Mouse (Mus musculus) embryonic facial prominence, embryonic 14.5 days (tissue): Measurements from ENCODE around the gene Otud1. TPM values are rescaled to one million over a fixed set of nuclear protein-coding genes. Genes with fewer than 3 reads are reported as not detected.
A peak's percentile ranks its signal among the peaks of the same experiment; 100 is the strongest.

Experiments
- ATAC-seq: fragments of 200-750 bp; cut with Nextera tagmentation; 2 replicates; pipeline ENCODE4 v1.8.0; 2017; ENCODE audit warnings: low read depth, moderate number of reproducible peaks, moderate TSS enrichment
- DNase-seq: peaks from one replicate; pipeline ENCODE4 v3.0.0-alpha.2; 2015; ENCODE audit warnings: low spot score
- H3K27ac ChIP-seq: fragments of 300-500 bp; sonication (generic); replicated peaks from 2 replicates; pipeline ENCODE4 v1.5.1; 2014; ENCODE audit warnings: low read depth, mild to moderate bottlenecking, low read length, moderate library complexity
- H3K27me3 ChIP-seq: fragments of 300-500 bp; sonication (generic); replicated peaks from 2 replicates; pipeline ENCODE4 v1.6.1; 2014; ENCODE audit warnings: low read length; ENCODE audit not compliant: control insufficient read depth, insufficient read depth
- H3K36me3 ChIP-seq: fragments of 300-500 bp; sonication (generic); 2 replicates; pipeline ENCODE4 v1.6.1; 2014; ENCODE audit warnings: low read length, mixed read lengths; ENCODE audit not compliant: control insufficient read depth, insufficient read depth
- H3K4me1 ChIP-seq: fragments of 300-500 bp; sonication (generic); 2 replicates; pipeline ENCODE4 v1.6.1; 2014; ENCODE audit warnings: antibody characterized with exemption, low read length; ENCODE audit not compliant: control insufficient read depth, insufficient read depth
- H3K4me2 ChIP-seq: fragments of 300-500 bp; sonication (generic); 2 replicates; pipeline ENCODE4 v1.6.1; 2014; ENCODE audit warnings: low read depth, mild to moderate bottlenecking, low read length, moderate library complexity, mixed read lengths
- H3K4me3 ChIP-seq: fragments of 300-500 bp; sonication (generic); 2 replicates; pipeline ENCODE4 v1.5.1; 2014; ENCODE audit warnings: low read depth, mild to moderate bottlenecking, low read length
- H3K9ac ChIP-seq: fragments of 300-500 bp; sonication (generic); 2 replicates; pipeline ENCODE4 v1.6.1; 2014; ENCODE audit warnings: low read depth, mild to moderate bottlenecking, low read length, moderate library complexity, mixed read lengths
- H3K9me3 ChIP-seq: fragments of 300-500 bp; sonication (generic); 2 replicates; pipeline ENCODE4 v1.6.1; 2016; ENCODE audit warnings: low read length; ENCODE audit not compliant: control insufficient read depth
- WGBS: fragments of 180-500 bp; shearing (Covaris S2); extraction: QIAGEN DNeasy Blood & Tissue Kit; methylation state at CpG from one replicate; pipeline ENCODE4 v1.1.7; 2014; 5-methylcytosine and 5-hydroxymethylcytosine counted together
- polyA plus RNA-seq: library from polyadenylated mRNA; unstranded; fragments of >200 nt; fragmentation: Nextera tagmentation; extraction: Ambion mirVana; gene quantifications from 2 replicates; pipeline ENCODE4 v1.2.1, GENCODE M21; 2014

Otud1 gene
- polyA plus RNA-seq, 1 experiment from 2014 or later, result 2.9 TPM

DNA sequence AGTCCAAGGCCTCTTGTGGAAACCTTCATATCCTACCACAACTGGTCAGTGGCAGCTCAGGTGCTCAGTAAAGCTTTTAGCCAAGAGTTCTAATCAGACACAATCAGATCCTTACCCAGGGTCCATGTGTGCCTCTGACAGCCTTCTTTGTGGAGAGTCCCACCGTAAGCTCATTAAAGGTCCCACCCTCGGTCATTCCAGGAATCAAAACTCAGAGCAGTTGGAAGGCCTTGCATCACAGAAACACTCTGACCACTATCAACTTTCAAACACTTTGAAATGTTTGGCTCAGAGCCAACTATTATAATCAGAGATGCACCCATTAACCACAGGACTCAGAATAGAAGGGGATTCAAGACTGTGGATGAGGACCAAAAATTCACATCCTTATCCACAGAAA, 12.4 kb upstream of the Otud1 start:
- Histone ChIP-seq H3K27me3 (no peaks in the 10 kb centered on the region), H3K4me2 (no peak overlapping the region), H3K36me3 (no peaks in the 10 kb centered on the region), H3K9me3 (no peaks in the 10 kb centered on the region), H3K9ac (no peak overlapping the region), H3K4me3 (no peak overlapping the region), H3K27ac (no peak overlapping the region), H3K4me1 (no peaks in the 10 kb centered on the region)
- no peak for ATAC-seq
- 65% methylated on average over 2 of the region's 2 CpGs for WGBS
- DNase-seq, result no peak

GRCm38 (mm10) chr2:19646144-19646543, 11.4 kb upstream of the Otud1 start:
- H3K27ac ChIP-seq, result no peak overlapping the region
- 75% methylated on average over 4 of the region's 4 CpGs for WGBS
- no peaks in the 10 kb centered on the region for H3K4me1 ChIP-seq
- ATAC-seq (no peak), DNase-seq (no peak)
- no peaks in the 10 kb centered on the region for H3K36me3 ChIP-seq
- no peak overlapping the region for H3K9ac ChIP-seq
- no peak overlapping the region for H3K4me2 ChIP-seq
- no peak overlapping the region for H3K4me3 ChIP-seq
- no peaks in the 10 kb centered on the region for H3K9me3 ChIP-seq
- no peaks in the 10 kb centered on the region for H3K27me3 ChIP-seq

GRCm38 (mm10) chr2:19646910-19647309, 10.6 kb upstream of the Otud1 start:
- WGBS, result 11% methylated on average over 1 of the region's 1 CpGs
- peak; percentile 33 for DNase-seq
- Histone ChIP-seq H3K4me3 (no peak overlapping the region), H3K36me3 (no peaks in the 10 kb centered on the region), H3K4me2 (no peak overlapping the region), H3K4me1 (no peaks in the 10 kb centered on the region), H3K27ac (no peak overlapping the region), H3K9ac (no peak overlapping the region), H3K27me3 (no peaks in the 10 kb centered on the region), H3K9me3 (no peaks in the 10 kb centered on the region)
- ATAC-seq, result no peak

DNA sequence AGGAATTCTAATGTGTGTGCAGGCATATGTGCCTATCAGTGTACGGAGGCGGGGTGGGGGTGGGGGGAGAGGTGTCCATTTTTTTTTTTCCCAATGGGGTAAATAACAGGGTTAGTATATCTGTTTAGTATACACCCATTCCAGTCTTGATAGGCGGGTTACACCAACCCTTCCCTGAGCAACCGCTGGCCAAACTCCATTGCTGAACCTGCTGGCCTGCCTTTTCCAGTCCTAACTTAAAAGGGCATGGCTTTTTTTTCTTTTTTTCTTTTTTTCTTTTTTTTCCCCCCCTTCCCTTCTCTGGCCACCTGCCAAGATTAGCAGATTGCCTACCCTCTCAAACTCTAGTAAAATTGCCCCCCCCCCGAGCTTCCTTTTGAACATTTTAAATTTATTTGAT, 1.1 kb upstream of the Otud1 start:
- H3K9ac ChIP-seq, result no peak overlapping the region
- H3K9me3 ChIP-seq, result no peaks in the 10 kb centered on the region
- H3K27me3 ChIP-seq, result peaks cover 24% of the 10 kb centered on the region
- no peaks in the 10 kb centered on the region for H3K4me1 ChIP-seq
- ATAC-seq, result no peak
- peak overlapping the region; percentile 81 for H3K4me2 ChIP-seq
- H3K27ac ChIP-seq, result no peak overlapping the region
- no peak for DNase-seq
- 19% methylated on average over 5 of the region's 5 CpGs for WGBS
- no peaks in the 10 kb centered on the region for H3K36me3 ChIP-seq
- 0 out of 2 replicates have a peak overlapping the region, but pooled peaks have one; percentile 79 for H3K4me3 ChIP-seq

DNA sequence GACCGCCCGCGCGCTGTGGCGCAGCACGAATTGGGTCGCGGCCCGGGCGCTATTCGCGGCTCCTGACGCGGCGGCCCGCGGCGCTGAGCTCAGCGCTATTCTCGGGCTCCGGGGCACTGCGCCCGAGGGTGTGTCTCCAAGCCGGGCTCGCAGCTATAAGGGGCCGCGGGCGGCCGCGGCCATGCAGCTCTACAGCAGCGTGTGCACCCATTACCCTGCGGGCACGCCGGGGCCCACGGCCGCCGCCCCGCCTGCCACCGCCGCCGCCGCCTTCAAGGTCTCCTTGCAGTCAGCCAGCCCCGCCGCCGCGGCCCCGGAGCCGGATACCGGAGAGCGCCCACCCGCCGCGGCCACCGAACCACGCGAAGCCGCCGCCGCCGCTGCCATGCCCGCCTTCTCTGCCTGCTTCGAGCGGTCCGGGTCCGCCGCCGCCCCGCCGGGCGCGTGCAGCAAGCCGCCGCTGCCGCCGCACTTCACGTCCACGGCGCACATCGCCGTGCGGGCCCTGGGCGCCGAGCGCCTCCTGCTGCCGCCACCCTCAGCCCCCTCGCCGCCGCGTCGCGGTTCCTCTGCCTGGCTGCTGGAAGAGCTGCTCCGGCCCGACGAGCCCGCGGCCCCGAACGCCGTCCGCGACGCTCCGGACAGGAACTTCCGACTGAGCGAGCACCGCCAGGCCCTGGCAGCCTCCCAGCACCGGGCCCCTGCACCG, 483 bp downstream of the Otud1 start:
- H3K9ac ChIP-seq, result peak overlapping the region; percentile 76
- H3K4me1 ChIP-seq, result no peaks in the 10 kb centered on the region
- H3K27me3 ChIP-seq, result peaks cover 24% of the 10 kb centered on the region
- peak overlapping the region; percentile 79 for H3K4me3 ChIP-seq
- DNase-seq (peak; percentile 50), ATAC-seq (peak; percentile 88)
- H3K36me3 ChIP-seq, result no peaks in the 10 kb centered on the region
- H3K27ac ChIP-seq, result peak overlapping the region; percentile 88
- H3K9me3 ChIP-seq, result no peaks in the 10 kb centered on the region
- 0% methylated on average over 4 of the region's 108 CpGs for WGBS
- H3K4me2 ChIP-seq, result peak overlapping the region; percentile 81

DNA sequence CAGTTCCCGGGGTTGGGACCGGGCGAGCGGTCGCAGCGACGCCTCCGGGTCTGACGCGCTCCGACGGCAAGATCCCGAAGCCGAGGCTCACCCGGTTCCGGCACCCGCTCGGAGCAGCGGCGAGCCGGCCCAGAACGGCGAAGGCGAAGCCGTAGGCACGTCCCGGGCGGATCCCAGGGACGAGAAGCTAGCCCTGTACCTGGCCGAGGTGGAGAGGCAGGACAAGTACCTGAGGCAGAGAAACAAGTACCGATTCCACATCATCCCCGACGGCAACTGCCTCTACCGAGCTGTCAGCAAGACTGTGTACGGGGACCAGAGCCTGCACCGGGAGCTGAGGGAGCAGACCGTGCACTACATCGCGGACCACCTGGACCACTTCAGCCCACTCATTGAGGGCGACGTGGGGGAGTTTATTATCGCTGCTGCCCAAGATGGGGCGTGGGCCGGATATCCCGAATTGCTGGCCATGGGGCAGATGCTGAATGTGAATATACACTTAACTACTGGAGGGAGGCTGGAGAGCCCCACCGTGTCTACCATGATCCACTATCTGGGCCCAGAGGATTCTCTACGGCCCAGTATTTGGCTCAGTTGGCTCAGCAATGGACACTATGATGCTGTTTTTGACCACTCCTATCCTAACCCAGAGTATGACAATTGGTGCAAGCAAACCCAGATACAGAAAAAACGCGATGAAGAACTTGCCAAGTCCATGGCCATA, 1.3 kb downstream of the Otud1 start:
- Histone ChIP-seq H3K4me1 (no peaks in the 10 kb centered on the region), H3K27ac (peak overlapping the region; percentile 88; the same call in 1 of the 2 replicates), H3K4me2 (peak overlapping the region; percentile 81), H3K9me3 (no peaks in the 10 kb centered on the region), H3K9ac (peak overlapping the region; percentile 76), H3K4me3 (peak overlapping the region; percentile 79), H3K36me3 (no peaks in the 10 kb centered on the region), H3K27me3 (peaks cover 24% of the 10 kb centered on the region)
- no peak for ATAC-seq
- WGBS, result 5% methylated on average over 39 of the region's 49 CpGs
- no peak for DNase-seq

- no peaks in the 10 kb centered on the region for H3K9me3 ChIP-seq
- H3K27ac ChIP-seq, result no peak overlapping the region
- no peak overlapping the region for H3K4me3 ChIP-seq
- H3K4me2 ChIP-seq, result no peak overlapping the region
- H3K27me3 ChIP-seq, result peaks cover 24% of the 10 kb centered on the region
- H3K36me3 ChIP-seq, result no peaks in the 10 kb centered on the region
- H3K9ac ChIP-seq, result no peak overlapping the region
- H3K4me1 ChIP-seq, result no peaks in the 10 kb centered on the region
- DNase-seq, result no peak
- ATAC-seq, result no peak
Measured at GRCm38 (mm10) chr2:19660875-19661274, 3.3 kb downstream of the Otud1 start.

DNA sequence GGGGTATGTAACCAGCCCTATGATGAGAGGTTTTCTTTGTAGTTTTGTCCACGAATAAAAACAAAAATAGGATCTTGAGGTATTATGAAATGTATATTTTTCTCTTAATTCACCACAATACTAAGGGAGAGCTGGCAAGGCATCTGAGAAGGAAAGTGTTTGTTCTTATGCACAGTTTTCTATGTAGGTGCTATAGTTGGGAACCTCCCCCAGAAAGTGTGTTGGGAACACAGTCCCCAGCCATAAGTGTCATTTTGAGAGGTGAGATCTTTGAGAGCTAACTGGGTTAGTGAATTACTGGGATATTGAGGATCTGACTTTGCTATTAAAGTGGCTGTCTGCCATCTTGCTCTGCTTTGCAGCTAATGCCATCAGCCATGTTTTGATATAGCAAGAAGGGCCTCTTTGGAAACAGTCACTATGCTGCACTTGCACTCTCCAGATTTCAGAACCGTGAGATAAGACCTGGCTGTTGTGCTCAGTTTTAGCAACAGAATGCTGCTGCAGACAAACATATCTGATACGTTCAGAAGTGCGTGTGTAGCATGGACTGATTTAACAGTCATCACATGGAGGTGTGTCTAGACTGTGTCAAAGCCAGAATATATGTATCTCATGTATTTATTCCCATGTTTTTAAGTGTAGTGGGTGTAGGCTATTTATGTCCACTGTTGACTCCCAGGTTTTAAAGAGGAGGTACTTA, 5.7 kb downstream of the Otud1 start:
- peaks cover 15% of the 10 kb centered on the region for H3K27me3 ChIP-seq
- H3K9ac ChIP-seq, result no peak overlapping the region
- DNase-seq, result no peak
- ATAC-seq, result no peak
- H3K27ac ChIP-seq, result no peak overlapping the region
- 78% methylated on average over 4 of the region's 4 CpGs for WGBS
- H3K4me3 ChIP-seq, result no peak overlapping the region
- no peaks in the 10 kb centered on the region for H3K36me3 ChIP-seq
- H3K9me3 ChIP-seq, result no peaks in the 10 kb centered on the region
- no peaks in the 10 kb centered on the region for H3K4me1 ChIP-seq
- H3K4me2 ChIP-seq, result no peak overlapping the region
